Mouse (Mus musculus) megakaryocyte progenitor cell, adult 5-6 weeks (primary cell): ENCODE measurements around the gene Gm20479. TPM values are rescaled to one million over a fixed set of nuclear protein-coding genes. Genes with fewer than 3 reads are reported as not detected.

ENCODE experiments used
- ATAC-seq: replicated peaks from 2 replicates; pipeline ENCODE4 v1.8.0; 2016; ENCODE audit warnings: mild to moderate bottlenecking, moderate TSS enrichment, inconsistent platforms; ENCODE audit not compliant: poor library complexity
- total RNA-seq, 2 experiments: library from RNA; stranded (forward) in 1 of 2; stranded (reverse) in 1 of 2; fragments of 157-497, 149-512 nt in 1 of 2; fragments of 200-1000 nt in 1 of 2; gene quantifications; 2 replicates each; pipeline versions ENCODE4 v1.2.3 to v1.2.4; 2015 to 2017

Gm20479 gene
- total RNA-seq (2015) = not detected in 2 replicates
- total RNA-seq (2017) = not detected in 2 replicates

DNA sequence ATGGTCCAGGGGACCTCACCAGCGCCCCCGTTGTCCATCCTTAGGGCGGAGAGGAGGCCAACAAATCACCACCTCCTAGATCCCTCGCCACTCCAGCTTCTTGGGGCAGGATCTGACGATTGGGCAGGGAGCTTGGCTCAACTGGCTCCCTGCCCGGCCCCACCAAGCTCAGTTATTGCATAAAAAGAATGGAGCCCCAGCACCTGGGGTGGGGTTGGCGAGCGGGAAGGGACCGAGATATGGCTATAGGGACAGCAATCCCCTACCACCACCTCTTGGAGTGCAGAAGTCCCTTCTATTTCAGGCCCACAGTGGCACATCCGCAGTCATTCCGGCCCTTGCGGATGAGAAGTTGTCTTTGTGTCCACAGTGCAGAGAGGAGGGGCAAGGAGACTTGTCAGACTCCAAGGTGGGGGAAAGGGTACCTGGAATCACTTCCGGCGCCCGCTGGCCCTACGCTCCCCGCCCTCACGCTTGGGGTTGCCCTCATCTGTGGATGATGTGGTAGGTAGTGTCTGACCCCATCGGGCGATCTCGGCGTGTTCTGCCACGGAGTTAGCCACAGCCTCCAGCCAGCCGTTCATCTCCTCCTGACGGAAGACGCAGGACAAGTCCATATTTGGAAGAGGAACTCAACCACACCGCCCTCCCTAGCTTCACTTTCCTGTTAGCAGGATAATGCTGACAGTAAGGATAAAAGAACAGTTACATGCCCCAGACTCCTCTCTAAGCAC is at the start of gene Gm20479:
Gene Gm20479 (minus strand): TSS at position 559 of the 734 bp plus-strand sequence.
- ATAC-seq = peak; percentile 17

DNA sequence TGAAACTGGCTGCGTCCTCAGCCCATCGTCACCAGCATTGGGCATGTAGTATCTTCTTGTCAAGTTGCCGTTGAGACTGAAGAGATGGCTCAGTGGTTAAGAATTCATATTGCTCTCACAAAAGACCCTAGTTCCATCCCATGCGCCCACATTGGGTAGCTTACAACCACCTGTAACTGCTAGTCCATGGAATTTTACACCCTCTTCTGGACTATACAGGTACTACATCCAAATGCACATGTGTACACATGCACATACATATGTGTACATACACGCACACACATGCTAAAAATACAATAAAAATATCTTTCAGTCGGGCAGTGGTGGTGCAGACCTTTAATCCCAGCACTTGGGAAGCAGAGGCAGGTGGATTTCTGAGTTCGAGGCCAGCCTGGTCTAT is 49.3 kb upstream of the Gm20479 start:
- ATAC-seq = no peak

DNA sequence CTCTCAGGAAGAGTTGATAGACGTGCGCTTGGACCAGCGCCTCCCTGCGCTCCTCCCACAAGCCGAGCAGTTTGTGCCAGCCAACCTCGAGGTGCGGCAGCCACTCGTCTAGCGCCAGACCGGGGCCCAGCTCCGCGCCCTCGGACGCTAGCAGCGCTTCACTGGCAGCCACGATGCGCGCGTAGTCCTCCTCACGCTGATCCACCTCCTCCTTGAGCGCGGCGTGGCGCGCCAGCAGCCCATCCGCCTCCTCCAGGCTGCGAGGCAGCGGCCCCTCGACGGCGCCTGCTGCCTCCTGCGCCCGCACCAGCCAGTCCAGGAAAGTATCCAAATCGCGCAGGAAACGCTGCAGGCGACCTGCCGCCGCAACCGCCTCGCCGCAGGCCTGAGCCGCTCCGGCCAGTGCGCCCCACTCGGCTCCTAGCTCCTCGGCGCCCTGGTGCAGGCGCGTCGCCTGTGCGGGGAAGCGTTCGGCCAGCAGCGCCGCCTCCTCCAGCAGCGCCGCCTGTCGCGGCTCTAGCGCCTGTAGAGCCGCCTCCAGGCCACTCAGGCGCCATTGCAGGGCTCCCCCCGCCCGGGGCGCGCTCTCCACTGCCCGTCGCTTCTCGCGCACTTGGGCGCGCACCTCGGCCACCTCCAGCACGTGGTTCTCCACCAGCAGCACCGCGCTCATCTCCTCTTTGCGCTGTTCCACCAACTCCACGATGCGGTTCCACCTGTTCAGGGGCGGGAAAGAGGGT is 47.2 kb upstream of the Gm20479 start:
- 0 out of 2 replicates have a peak, but pooled peaks have one; percentile 18 for ATAC-seq

DNA sequence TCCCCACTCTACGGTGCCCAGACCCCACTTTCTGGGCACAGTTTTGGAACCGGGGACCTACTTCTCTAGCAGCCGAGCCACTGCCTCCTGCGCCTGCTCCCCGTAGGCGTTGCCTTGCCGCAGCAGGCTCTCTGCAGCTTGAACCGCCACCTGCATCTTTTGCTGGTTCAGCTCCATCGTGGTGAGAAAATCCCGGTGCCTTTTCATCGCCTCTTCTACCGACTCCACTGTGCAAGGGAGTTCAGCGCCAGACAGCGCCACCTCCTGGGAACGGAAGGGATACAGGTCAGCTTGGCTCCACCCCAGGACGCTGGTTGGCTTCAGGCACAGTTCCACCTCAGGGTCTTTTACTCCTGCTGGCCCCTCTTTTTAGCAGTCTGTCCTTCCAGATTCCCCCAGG is 45.5 kb upstream of the Gm20479 start:
- ATAC-seq = peak; percentile 88

DNA sequence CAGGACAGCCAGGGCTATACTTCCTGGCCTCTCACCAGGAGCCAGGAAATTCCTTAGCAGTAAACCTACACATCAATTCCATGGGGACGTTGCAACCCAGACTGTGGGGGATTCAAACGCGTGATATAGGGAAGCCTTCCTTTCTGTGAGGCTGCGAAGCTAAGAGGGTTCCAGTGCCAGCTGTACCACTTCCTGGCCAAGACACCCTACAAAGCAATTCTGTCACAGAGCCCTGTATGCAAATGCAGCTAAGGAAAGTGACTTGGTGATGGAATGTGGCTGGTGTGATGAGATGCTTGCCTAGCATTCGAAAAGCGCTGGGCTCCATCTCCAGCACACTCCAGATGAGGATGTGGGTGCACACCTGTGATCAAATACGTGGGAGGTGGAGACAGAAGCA is 43.3 kb upstream of the Gm20479 start:
- no peak for ATAC-seq

DNA sequence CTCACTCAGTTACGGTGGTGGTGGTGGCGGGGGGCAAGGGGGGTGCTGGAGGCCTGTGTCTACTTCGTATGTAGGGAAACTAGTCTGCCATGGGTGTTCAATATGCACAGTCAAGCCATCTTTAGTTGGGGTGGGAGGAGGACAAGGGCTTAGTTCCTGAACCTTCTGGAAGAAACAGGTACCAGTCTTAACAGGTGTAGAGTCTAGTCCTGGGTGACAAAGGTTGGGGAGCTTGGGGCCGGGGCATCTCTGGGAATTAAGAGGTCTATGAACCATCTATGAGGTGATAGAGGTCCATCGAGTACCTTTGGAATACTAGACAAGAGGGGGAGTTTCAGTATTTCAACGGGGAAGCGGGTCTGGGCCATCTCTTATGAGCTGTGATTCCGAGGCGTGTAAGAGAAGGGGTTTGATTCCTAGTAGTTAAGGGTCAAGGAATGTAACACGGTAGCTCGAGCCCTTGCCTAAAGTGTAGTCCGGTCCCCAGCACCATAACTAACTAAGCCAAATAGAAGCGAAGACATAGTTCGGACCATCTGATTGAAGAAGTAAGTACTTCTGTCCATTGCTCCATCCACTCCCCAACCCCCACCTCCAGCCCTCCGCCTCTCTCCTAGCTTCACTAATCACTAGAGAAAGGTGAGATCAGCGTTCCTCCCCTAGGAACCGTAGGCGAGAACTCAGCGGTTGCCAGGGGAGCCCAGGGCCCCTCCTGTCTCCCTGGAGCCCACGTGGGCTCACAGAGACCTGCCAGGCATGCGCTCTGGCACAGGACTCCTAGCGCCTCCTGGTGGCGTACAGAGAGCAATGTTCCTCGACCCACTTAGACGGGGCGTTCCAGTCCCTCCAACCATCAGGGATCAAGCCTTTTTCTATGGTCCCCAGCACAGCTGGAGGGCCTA is 40.1 kb upstream of the Gm20479 start:
- ATAC-seq = peak; percentile 95

DNA sequence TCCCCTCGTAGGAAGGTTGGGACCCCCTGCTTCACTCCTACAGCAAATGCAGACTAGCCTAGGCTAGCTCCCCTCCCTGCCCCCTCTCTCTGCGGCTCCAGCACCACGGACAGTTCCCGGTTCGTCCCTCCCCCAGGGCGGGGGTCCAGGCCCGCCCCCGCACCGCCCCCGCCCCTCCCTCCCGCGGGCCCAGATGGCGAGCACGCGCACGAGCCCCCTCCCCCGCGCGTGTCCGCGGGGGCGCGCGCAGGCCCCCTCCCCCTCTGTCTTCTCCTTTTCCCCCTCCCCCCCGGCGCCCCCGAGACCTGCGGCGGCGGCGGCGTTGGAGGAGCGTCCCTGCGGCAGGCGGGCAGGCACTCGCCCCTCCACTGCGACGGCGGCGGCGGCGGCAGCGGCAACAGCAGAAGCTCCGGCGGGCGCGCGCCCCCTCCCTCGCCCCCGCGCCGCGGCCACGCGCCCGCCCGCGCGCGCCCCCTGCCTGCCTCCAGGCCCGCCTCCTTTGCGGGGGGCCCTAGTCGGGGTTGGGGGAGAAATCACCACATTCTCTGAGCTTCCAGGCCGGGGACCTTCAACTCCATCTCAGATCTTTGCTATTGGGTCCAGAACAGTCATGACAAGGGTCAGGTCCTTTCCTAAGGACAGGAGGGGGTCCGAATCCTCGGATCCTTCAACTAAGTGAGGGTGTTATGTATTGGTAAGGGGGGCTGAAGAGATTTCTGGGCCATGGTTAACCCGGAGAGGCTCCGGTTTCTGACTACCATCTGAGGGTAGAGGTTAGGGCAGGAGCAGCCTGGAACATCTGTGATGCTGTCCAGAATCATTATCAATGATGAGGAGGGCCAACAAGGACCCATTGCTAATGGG is 39.2 kb upstream of the Gm20479 start:
- peak; percentile 49 for ATAC-seq

DNA sequence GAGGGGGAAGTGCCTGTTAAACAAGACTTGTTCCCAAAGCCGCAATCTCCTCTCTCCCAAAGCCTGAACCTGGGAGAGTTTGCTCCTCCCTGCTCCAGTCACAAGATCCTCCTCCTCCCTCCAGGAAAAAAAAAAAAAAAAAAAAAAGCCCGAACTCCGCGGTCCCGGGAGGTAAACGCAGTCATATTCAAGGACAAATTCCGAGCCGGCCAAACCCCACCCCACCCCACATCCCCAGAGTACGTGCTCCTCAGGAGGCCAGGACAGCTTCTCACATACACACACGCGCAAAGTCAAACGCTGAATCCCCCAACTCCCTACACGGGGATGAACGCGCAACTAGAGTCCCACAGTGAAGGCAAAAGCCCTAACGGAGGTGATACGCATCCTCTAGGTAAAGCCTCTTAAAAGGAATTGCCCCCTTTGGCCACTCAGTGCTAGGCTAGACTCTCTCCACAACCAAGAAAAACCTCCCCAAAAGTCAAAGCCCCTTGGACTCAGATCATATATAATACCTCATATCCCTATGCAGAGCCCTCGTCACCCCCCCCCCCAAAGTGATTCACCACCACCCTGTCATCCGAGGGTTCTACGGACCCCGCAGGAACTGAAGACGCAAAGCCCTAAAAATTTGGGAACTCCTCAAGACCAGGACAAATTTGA is 38.4 kb upstream of the Gm20479 start:
- no peak for ATAC-seq

DNA sequence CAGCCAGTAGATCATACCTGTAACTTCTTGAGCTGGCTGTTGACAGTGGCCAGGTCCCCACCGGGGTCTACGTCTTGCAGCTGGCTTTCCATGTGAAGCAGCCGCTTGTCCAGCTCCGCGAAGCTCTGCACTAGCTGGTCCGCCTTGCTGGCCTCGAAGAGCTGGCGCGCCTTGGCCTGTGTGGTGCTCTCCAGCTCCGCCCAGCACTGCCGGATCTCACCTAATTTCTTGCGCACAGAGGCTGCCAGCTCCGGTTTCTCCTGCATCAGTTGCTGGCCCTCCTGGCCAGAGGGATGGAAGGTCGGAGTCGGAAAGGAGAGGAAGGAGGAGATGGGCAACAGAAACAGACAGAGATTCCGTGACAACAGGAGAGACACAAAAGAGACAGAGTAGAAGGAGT is 34.2 kb upstream of the Gm20479 start:
- no peak for ATAC-seq

DNA sequence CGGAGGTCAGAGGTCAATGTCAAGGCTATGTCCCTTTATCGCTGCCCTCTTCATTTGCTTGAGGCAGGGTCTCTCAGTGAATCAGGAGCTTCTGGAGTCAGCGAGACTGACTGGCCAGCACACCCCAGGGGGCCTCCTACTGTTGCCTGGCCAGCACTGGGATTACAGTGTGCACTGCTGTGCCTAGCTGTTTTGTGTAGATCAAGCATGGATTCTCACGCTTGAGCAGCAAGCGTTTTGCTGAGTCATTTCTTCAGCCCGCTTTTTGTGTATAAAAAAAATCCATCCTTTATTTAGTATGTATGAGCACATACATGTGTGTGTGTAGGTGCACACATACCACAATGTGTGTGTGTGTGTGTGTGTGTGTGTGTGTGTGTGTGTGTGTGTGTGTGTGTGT is 32.0 kb upstream of the Gm20479 start:
- no peak for ATAC-seq

DNA sequence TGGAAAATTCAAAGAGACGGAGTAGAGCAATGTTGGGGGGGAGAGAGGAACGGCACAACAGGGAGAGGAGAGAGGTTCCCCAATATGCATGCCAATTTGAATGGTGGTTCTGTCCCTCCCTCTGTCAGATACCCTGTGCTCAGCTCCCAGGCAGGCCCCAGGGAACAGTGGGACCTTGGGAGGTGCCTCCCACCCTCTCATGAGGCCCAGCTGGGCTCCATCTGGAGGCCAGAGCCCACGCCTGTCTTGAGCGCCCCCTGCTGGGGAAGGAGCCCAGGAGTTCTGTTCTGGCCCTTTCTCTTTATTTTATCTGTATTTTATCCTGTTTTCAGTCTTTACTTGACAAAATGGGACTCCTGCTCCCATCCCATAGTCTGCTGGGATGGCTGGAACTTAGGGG is 27.5 kb upstream of the Gm20479 start:
- ATAC-seq = peak; percentile 87

DNA sequence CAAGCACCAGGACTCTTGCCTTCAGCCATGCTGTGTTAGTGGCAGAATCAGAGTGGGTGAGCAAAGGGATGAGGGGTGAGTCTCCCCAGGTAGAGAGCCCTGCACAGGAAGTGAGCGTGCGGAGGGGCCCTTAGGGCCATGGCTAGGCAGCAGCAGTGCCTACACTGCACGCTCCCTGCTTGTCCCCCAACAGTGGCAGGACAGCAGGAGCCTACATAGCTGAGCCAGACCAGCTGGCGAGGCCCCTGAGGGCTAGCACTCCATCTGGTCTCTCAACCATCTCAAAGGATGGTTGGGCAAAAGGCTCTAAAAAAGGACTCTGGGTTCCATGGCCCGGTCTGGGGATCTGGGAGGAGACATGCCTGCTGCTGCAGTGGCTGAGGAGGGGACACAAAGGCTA is 26.9 kb upstream of the Gm20479 start:
- no peak for ATAC-seq

DNA sequence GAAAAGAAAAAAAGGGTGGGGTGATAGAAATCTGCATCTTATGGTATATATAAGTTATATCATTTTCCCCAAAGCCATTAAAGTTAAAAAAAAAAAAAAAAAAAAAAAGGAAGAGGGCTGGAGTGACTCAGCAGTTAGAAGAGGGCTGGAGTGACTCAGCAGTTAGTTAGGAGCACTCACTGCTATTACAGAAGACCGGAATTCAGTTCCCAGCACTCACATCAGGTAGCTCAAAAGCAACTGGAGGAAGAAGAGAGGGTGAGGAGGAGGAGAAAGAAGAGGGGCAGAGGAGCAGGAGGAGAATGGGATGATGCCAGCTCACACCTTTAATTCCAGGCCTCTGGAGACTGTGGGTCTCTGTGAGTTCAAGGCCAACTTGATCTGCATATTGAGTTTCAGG is 26.0 kb upstream of the Gm20479 start:
- ATAC-seq = peak; percentile 52

DNA sequence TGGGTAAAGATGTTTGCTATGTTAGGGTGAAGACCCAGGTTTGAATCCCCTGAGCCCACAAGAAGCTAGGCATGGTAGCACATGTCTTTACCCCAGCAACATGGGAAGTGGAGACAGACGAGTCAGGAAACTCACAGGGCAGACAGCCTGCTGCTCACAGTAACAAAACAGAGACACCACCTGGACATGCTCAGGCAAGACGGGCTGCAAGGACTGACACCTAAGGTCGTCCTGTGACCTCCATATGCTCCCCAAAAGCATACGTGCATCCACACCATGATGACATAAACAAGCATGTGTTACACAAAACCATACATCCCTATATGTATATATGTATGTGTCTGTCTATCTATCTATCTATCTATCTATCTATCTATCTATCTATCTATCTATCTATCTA is 24.3 kb upstream of the Gm20479 start:
- ATAC-seq = no peak

DNA sequence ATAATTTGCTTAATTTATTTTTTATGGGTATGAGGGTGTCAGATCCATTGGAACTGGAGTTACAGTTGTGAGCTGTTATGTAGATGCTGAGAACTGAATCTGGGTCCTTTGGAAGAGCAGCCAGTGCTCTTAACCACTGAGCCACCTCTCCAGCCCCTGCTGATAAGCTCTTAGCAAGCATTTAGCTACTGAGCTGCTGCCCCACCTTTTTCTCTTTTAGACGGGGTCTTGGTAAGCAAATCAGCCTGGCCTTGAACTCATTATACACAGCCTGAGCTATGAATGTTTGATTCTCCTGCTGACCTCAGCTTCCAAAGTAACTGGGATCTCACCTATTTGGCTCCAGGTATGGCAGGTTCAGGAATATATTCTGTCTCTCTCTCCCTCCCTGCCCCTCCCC is 23.8 kb upstream of the Gm20479 start:
- no peak for ATAC-seq

DNA sequence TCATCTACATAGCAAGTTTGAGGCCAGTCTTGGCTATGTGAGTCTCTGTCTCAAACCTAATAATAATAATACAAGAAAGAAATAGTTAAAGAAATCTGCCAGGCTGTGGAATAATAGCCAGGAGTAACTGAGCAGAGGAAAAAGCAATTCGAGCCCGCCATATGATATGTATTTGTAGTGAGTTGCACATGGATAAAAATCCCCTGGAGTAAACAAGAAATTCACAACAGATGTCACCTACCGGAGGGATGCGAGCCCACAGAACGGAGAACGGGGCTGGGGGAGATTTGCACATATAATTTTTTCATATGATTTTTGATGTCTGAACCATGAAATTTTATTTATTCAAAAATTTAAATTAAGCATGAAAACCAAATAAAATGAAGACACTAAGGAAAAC is 22.6 kb upstream of the Gm20479 start:
- ATAC-seq = no peak

DNA sequence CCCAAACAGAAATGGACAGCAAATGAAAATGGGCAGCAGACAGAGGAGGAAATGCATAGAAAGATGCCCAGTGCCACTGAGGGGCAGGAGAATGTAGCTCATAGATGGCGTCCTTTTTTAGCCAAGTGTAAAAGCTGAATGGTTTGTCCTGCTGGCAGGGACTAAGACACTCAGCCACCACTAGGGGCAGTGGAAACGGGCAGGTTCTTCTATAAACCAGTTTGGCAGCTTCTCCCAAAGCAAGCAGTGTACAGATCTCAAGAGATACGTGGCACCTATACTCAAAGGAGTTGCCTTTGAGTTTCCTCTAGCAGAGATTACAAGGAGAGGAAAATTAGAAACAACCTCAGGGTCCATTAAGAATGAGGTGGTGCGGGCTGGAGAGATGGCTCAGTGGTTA is 21.2 kb upstream of the Gm20479 start:
- ATAC-seq = peak; percentile 80

DNA sequence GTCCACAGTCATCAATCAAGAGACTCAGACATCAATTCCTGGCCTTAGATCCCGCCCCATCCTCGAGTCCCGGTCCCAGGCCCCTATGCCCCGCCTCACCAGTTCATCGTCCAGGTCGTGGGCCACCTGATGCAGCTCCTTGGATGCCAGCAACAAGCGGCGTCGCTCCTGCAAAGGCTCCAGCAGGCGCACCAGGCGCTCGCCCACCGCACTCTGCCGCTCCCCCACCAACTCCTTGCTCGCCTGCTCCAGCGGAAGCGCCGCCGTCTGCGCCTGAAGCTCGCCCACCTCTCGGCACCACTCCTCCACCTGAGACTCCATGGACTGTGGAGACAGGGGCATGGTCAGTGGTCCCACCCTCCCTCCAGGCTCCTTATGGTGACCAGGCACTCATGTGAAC is 18.1 kb upstream of the Gm20479 start:
- ATAC-seq = no peak

DNA sequence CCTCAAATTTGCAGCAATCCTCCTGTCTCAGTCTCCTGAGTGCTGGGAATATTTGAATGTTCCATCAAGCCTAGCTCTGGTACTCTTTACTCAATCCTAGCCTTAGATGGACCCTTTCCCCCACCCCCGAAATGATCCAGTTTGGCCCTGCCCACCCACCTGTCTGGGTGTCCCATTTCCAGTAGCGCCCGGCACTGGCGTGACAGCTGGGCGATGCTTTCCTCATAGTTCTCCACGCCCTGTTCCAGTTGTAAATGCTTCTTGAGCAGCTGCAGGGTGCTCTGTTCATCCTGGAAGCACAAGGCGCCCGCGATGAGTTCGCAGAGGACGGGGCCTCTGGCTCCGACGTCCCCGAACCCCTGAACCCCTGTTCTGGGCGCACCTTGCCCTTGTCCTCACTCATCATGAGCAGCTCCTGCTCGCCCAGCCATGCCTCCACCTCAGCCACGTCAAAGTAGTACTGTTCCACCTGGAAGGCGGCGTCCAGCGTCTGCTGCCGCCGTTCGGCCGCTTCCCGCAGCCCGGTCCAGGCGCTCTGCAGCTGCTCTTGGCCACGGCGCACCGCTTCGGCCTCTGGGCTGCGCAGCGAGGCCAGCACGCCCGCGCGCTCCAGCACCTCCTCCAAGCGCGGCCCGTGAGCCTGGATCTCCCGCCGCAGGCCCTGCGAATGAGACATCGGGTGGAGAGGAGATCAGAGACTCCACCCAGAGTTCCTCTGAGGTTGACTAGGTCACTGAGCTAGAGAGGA is 14.7 kb upstream of the Gm20479 start:
- no peak for ATAC-seq
